Mouse (Mus musculus) neural tube, embryonic 14.5 days (tissue): ENCODE measurements around the gene Il34. TPM values are rescaled to one million over a fixed set of nuclear protein-coding genes. Genes with fewer than 3 reads are reported as not detected.
A peak's percentile ranks its signal among the peaks of the same experiment; 100 is the strongest.

ENCODE experiments used
- ATAC-seq: fragments of 200-750 bp; cut with Nextera tagmentation; 2 replicates; pipeline ENCODE4 v1.8.0; 2017; ENCODE audit warnings: low read depth, mild to moderate bottlenecking, moderate TSS enrichment, moderate library complexity
- H3K27ac ChIP-seq: fragments of 300-500 bp; sonication (generic); 2 replicates; pipeline ENCODE4 v1.5.1; 2014; ENCODE audit warnings: low read depth, mild to moderate bottlenecking, control low read depth, low read length, moderate library complexity, mixed read lengths
- H3K27me3 ChIP-seq: fragments of 300-500 bp; sonication (generic); 2 replicates; pipeline ENCODE4 v1.6.1; 2014; ENCODE audit warnings: low read length; ENCODE audit not compliant: control insufficient read depth, insufficient read depth
- H3K36me3 ChIP-seq: fragments of 300-500 bp; sonication (generic); 2 replicates; pipeline ENCODE4 v1.6.1; 2014; ENCODE audit warnings: low read length, mixed read lengths; ENCODE audit not compliant: control insufficient read depth, insufficient read depth
- H3K4me1 ChIP-seq: fragments of 300-500 bp; sonication (generic); 2 replicates; pipeline ENCODE4 v1.6.1; 2014; ENCODE audit warnings: low read length; ENCODE audit not compliant: control insufficient read depth, insufficient read depth
- H3K4me2 ChIP-seq: fragments of 300-500 bp; sonication (generic); 2 replicates; pipeline ENCODE4 v1.6.1; 2014; ENCODE audit warnings: mild to moderate bottlenecking, low read depth, low read length, control low read depth
- H3K4me3 ChIP-seq: fragments of 300-500 bp; sonication (generic); 2 replicates; pipeline ENCODE4 v1.5.1; 2014; ENCODE audit warnings: low read depth, low read length, control low read depth, mixed read lengths
- H3K9ac ChIP-seq: fragments of 300-500 bp; sonication (generic); replicated peaks from 2 replicates; pipeline ENCODE4 v1.6.1; 2014; ENCODE audit warnings: low read depth, mild to moderate bottlenecking, control low read depth, low read length, mixed read lengths
- H3K9me3 ChIP-seq: fragments of 300-500 bp; sonication (generic); 2 replicates; pipeline ENCODE4 v1.6.1; 2016; ENCODE audit warnings: low read length; ENCODE audit not compliant: control insufficient read depth
- WGBS: fragments of 180-500 bp; shearing (Covaris S2); extraction: QIAGEN DNeasy Blood & Tissue Kit; methylation state at CpG from one replicate; pipeline ENCODE4 v1.1.7; 2014; 5-methylcytosine and 5-hydroxymethylcytosine counted together
- polyA plus RNA-seq: library from polyadenylated mRNA; unstranded; fragments of >200 nt; fragmentation: Nextera tagmentation; extraction: Ambion mirVana; gene quantifications from 2 replicates; pipeline ENCODE4 v1.2.1, GENCODE M21; 2014

Il34 gene
- polyA plus RNA-seq, 1 experiment from 2014 or later, result 1.2 TPM

DNA sequence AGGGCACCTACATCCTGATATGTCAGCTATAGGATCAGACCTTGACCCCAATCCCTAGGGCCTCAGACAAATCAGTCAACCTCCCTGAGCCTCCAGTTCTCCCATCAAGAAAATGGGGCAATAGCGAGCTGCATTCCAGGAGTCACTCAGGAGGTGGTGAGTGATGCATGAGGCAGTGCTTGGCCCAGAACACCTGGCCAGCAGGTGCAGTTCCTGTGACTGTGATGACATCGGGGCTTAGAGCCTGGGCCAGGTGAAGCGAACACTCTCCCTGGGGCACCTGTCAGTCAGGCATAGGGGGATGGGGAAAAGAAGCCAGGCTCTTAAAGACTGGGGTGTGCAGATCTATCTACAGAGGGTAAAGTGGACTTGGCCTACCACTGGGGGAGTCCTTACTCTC is 81.2 kb downstream of the Il34 start:
- Histone ChIP-seq H3K27ac (peak overlapping the region; percentile 49; the same call in 1 of the 2 replicates), H3K9ac (peak overlapping the region; percentile 12; the same call in 1 of the 2 replicates), H3K9me3 (no peaks in the 10 kb centered on the region), H3K4me3 (no peak overlapping the region), H3K4me1 (peaks cover 43% of the 10 kb centered on the region), H3K27me3 (no peaks in the 10 kb centered on the region), H3K4me2 (peak overlapping the region; percentile 26), H3K36me3 (peaks cover 25% of the 10 kb centered on the region)
- no peak for ATAC-seq
- WGBS, result 93% methylated on average over 3 of the region's 3 CpGs

DNA sequence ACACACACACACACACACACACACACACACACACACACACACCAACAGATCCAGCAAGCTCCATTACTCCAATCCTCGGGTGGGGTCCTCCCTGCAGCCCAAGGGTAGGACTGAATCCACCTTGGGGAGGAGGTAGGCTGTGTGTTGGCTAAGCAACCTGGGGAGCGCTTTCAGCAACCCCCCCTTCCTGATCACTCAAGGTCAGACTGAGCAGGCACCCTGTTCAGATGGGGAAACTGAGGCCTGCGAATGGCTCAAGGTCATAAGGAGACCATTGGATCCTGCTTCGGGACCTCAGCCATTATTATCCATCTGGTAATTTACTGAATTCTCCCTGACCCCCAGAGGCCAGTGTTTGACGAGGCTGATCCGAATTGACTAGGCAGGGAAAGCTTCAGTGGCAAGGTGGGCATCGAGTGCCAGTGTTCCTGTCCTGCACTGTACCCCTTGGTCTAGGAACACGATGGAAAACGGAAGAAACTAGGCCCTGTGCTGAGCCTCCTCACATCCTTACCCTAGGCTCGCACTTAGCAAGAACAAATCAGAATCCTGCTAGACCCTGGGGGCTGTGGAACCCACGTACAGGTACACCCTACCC is 83.2 kb downstream of the Il34 start:
- Histone ChIP-seq H3K27me3 (no peaks in the 10 kb centered on the region), H3K36me3 (peaks cover 6% of the 10 kb centered on the region), H3K4me2 (peak overlapping the region; percentile 97), H3K4me1 (peaks cover 55% of the 10 kb centered on the region), H3K4me3 (peak overlapping the region; percentile 62), H3K9ac (peak overlapping the region; percentile 90), H3K9me3 (no peaks in the 10 kb centered on the region), H3K27ac (peak overlapping the region; percentile 50; the same call in 1 of the 2 replicates)
- no peak for ATAC-seq
- 43% methylated on average over 11 of the region's 11 CpGs for WGBS

DNA sequence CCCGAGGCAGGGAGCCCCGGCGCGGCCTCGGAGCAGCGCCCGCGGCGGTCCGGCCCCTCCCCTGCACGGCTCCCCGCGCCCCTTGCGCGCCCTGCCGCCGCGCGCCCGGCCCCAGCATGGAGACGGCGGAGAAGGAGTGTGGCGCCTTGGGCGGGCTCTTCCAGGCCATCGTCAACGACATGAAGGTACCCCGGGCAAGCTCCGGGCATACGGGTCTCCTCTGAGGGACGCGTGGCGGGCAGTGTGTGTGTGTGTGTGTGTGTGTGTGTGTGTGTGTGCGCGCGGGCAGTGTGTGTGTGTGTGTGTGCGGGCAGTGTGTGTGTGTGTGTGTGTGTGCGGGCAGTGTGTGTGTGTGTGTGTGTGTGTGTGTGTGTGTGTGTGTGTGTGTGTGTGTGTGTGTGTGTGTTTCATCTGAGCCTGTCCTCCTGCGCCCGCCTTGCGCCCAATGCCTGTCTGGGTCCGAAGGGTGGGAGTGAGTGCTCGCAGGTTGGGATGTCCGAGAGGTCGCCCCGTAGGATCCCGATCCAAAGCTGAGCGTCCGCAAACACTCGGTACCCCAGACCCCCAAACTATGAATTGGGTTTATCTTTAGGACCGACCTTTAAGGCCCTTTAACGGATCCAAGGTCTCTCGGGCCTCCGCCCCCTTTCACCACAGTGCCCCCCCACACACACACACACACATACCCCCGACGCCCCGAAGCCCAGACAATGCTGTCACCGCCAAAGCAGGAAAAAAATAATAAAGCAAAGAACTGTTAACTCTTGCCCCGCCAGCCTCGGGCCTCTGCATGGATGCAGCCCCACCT is 83.9 kb downstream of the Il34 start:
- H3K4me1 ChIP-seq, result peaks cover 55% of the 10 kb centered on the region
- H3K27me3 ChIP-seq, result no peaks in the 10 kb centered on the region
- ATAC-seq, result peak; percentile 57
- H3K4me3 ChIP-seq, result peak overlapping the region; percentile 62
- peak overlapping the region; percentile 90 for H3K9ac ChIP-seq
- no peaks in the 10 kb centered on the region; the same call in 1 of the 2 replicates for H3K36me3 ChIP-seq
- no peaks in the 10 kb centered on the region for H3K9me3 ChIP-seq
- H3K4me2 ChIP-seq, result peak overlapping the region; percentile 97
- peak overlapping the region; percentile 80 for H3K27ac ChIP-seq
- WGBS, result under 1% methylated on average over 45 of the region's 59 CpGs

DNA sequence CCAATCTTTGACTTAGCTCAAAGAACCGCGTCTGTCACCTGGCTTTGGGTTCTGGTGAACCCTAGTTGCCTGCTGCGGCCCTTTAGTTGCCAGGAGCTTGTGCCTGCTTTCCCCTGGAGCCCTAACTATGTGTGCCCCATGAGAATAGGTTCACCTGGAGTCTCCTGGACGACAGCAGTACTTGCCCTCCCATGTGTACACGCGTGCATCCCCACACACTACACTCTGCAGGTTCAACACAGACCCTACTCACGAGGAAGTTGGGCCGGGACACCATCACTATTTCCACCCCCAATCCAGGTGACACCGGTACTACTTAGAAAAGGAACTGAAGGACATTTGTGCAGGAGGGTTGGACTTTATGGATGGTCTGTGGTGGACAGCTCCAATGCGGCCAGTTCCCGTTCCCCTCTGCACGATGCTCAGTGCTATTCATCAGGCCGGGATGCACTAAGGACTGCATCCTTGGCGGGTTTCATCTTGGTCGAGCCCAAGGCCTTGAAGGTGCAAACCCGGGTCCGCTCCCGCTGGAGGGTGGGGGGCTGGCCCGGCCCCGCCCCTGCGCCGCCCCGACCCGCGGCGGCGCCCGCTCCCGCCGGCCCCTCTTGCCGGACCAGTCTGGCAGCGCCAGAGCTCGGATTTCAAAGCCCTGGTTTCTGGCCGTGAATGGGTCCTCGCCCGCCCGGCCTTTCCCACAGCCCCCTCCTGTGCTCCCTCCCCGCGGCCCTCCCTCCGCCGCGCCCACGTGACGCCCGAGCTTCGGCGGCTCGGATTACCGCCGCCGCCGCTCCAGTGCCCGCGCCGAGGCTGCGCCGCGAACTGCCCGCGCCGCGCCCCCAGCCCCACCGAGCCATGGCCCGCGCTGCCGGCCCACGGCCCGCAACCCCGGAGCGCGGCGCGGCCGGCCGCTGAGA is 84.8 kb downstream of the Il34 start, which contains the start of gene Mtss1l:
Mtss1l (plus strand) TSS at position 792 of the 914 bp plus-strand sequence.
- peak; percentile 74 for ATAC-seq
- Histone ChIP-seq H3K9ac (peak within 1 kb of the TSS; percentile 90), H3K9me3 (no peaks in the 10 kb centered on the region), H3K27me3 (no peaks in the 10 kb centered on the region), H3K4me2 (peak within 1 kb of the TSS; percentile 97), H3K36me3 (no peaks in the 10 kb centered on the region; the same call in 1 of the 2 replicates), H3K4me3 (peak within 1 kb of the TSS; percentile 62), H3K27ac (peak within 1 kb of the TSS; percentile 80), H3K4me1 (peaks cover 60% of the 10 kb centered on the region)
- WGBS, result 5% methylated on average over 65 of the region's 75 CpGs

DNA sequence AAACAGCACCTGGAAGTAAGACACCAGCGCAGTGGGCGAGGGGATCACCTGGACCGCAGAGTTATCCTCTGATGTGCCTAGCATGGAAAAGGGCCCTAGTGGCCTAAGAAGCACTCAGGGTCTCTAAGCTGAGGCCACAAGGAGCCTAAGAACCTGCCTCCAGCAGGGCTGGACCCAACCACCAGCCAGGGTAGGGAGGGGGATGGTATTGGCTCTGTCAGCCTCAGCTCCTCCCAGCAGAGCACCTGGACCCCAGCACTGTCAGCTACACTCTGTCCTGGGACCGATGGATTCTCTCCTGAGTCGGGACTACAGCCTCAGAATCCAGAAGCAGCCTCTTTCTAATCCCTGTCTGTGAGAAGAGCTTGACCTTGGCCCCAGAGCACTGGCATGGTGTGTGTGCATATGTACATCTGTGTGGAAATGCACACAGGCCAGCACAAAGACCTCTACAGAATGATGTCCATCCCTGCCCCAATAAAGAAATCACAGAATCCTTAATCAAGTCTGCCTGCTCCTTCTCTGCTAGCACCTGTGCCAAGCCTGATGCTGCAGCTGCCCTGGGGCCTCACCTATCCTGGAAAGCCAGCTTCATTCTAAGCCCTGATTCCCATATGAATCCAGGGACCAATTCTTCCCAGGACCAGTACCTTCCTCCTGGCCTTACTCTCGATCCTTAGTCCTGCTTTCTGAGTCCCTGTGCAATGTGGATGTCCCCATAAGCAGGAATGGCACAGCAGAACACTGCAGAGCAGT is 85.6 kb downstream of the Il34 start:
- Histone ChIP-seq H3K27ac (peak overlapping the region; percentile 1; the same call in 1 of the 2 replicates), H3K36me3 (no peaks in the 10 kb centered on the region), H3K27me3 (no peaks in the 10 kb centered on the region), H3K4me2 (peak overlapping the region; percentile 97), H3K4me3 (no peak overlapping the region), H3K4me1 (peaks cover 63% of the 10 kb centered on the region), H3K9me3 (no peaks in the 10 kb centered on the region), H3K9ac (no peak overlapping the region)
- 58% methylated on average over 6 of the region's 6 CpGs for WGBS
- ATAC-seq, result no peak

DNA sequence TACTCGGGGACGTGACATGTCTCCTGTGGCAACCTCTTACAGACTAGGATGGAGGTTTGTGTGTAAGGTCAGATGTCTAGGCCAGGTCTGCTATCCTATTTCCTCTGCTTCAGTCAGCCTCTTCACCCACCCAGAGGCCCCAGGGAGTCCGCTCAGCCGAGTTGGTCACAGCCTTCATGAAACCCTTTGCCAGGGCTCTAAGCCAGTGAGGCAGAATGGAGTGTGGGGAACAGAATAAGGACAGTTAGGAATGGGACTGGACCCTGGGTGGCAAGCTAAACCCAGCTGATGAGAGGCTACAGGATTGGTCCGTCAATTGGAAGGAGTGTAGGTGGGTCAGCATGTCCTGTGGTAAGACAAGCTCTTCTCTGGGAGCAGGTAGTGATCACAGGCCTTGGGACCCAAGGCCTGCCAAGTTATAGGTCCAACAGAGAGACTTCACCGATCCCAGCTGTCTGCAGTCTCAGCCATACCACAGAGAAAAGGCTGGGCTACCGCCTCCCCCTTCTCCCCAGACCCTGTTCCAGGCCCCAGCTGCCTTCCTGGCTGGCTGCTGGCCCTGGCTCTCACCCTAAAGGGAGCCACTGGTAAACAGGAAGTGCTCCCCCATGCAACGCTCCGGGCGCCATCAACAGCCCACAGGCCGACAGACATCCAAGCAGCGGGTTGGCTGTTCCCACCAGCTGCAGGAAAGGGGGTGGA is 86.6 kb downstream of the Il34 start:
- Histone ChIP-seq H3K9ac (no peak overlapping the region), H3K4me2 (no peak overlapping the region), H3K36me3 (no peaks in the 10 kb centered on the region), H3K4me3 (no peak overlapping the region), H3K27me3 (no peaks in the 10 kb centered on the region), H3K4me1 (peaks cover 58% of the 10 kb centered on the region), H3K27ac (peak overlapping the region; percentile 57; the same call in 1 of the 2 replicates), H3K9me3 (no peaks in the 10 kb centered on the region)
- no peak for ATAC-seq
- 46% methylated on average over 12 of the region's 12 CpGs for WGBS

DNA sequence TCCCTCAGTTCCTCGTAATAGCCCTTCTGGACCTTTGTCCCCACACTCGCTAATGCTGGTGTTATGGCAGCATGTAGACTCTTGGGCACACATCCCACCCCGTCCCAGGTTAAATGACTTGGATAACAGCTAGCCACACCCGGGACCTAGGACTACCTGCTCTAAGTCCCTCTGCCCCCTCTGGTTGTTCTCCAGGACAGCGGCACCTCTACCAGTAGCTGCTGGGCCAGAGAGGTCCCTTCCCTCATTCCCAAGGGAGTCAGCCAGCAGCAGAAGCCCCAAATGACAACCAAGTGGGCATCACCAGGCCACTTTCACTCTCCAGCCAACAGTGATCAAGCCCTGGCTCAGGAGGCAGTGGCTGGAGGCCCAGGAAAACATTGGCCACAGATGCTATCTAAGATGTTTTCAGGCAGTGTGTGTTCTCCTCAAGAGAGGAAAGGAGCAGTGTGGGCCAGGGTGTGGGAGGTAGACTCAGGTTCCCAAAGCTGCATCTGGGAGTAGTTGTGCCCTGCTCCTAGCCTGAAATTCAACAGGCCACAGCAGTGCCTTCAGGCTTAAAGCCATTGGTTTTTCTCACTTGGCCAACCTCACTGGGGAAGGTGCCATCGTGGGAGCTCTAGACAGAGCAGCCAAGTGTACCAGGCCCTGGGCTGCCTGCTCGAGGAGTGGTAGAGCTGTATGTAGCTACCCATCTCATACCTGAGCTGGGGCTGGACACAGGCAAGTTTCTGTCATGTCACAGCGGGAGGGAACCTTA is 87.3 kb downstream of the Il34 start:
- H3K4me3 ChIP-seq, result no peak overlapping the region
- no peaks in the 10 kb centered on the region for H3K27me3 ChIP-seq
- no peak overlapping the region for H3K9ac ChIP-seq
- H3K36me3 ChIP-seq, result no peaks in the 10 kb centered on the region
- ATAC-seq, result no peak
- H3K27ac ChIP-seq, result no peak overlapping the region; the same call in 1 of the 2 replicates
- 85% methylated on average over 8 of the region's 8 CpGs for WGBS
- peaks cover 51% of the 10 kb centered on the region for H3K4me1 ChIP-seq
- H3K4me2 ChIP-seq, result no peak overlapping the region
- no peaks in the 10 kb centered on the region for H3K9me3 ChIP-seq
